Mouse (Mus musculus): Measurements from ENCODE around the gene Gm17584. TPM values are rescaled to one million over a fixed set of nuclear protein-coding genes. Genes with fewer than 3 reads are reported as not detected.
"Not testable (repeated sequence)": the region's sequence is repeated elsewhere in the genome, so short reads cannot be mapped to it uniquely, and the experiment has no call there.

Gene Gm17584
- polyA plus RNA-seq (2012; rRNA removed) = not detected in 2 replicates
- polyA plus RNA-seq (2014; fragmentation: Nextera tagmentation; extraction: Ambion mirVana) = not detected in 2 replicates

DNA sequence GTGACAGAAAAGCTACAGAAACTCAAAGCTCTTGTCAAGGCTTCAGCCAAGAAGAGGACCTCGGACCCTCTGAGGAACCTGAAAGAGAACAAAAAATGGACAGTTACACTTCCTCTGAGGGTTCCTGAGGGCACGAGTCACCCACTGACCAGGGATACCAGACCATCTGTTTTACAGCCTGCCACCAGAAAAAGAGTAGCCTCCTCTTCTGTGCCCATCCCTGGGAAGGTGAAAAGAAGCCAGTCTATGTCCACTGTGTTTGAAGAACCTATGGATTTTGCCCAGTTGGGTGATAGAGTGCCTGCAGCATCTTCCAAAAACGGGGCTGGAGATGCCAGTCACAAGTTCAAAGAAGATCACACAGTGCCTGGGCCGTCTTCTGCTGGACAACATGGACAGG, at the start of gene Gm17584:
Gm17584 (plus strand) TSS at position 301 of the 400 bp plus-strand sequence.
- WGBS = no CpG with 5 or more reads among the region's 4 CpGs

More for the DNA sequence above, at the start of gene Gm17584:
- DNase-seq (ENCODE audit: low spot score); H3K27me3 ChIP-seq (ENCODE audit: control insufficient read depth, insufficient read depth, low read length); H3K36me3 ChIP-seq (ENCODE audit: control insufficient read depth, insufficient read depth, low read length); H3K9ac ChIP-seq (ENCODE audit: low read depth, low read length, severe bottlenecking); H3K4me2 ChIP-seq (replicated peaks; ENCODE audit: low read depth, low read length, severe bottlenecking); H3K4me3 ChIP-seq (replicated peaks; ENCODE audit: low read length); H3K4me1 ChIP-seq (ENCODE audit: control insufficient read depth, insufficient read depth, low read length); H3K27ac ChIP-seq (replicated peaks; ENCODE audit: low read depth, low read length); ATAC-seq (ENCODE audit: low FRiP score, low read depth); H3K9me3 ChIP-seq (ENCODE audit: control insufficient read depth, low read length): not testable (repeated sequence)

Other genes starting within 250 kb of the Gm17584 start
- gene Gm17469, start 129.3 kb downstream of the Gm17584 start, polyA plus RNA-seq (2012; rRNA removed) = not detected in 2 replicates
- gene Gm17469, start 129.3 kb downstream of the Gm17584 start, polyA plus RNA-seq (2014; fragmentation: Nextera tagmentation; extraction: Ambion mirVana) = not detected in 2 replicates